Mouse (Mus musculus) neural tube, embryonic 11.5 days (tissue): ENCODE measurements at regions not wholly inside any gene's neighbourhood (a gene's known extent, or its start where the extent isn't known, plus 50 kb on each side); places are given as distances from the start of the nearest gene placed in this dataset.

Experiments used
- ATAC-seq: fragments of 200-750 bp; cut with Nextera tagmentation; 2 replicates; pipeline ENCODE4 v1.8.0; 2017; ENCODE audit warnings: moderate number of reproducible peaks, mild to moderate bottlenecking, moderate TSS enrichment, moderate library complexity; ENCODE audit not compliant: insufficient read depth, low FRiP score, low TSS enrichment
- DNase-seq: peaks from one replicate; pipeline ENCODE4 v3.0.0-alpha.2; 2015; ENCODE audit warnings: low spot score
- H3K27ac ChIP-seq: fragments of 300-500 bp; sonication (generic); 2 replicates; pipeline ENCODE4 v1.5.1; 2014; ENCODE audit warnings: low read depth, mild to moderate bottlenecking, low read length
- H3K27me3 ChIP-seq: fragments of 300-500 bp; sonication (generic); 2 replicates; pipeline ENCODE4 v1.6.1; 2014; ENCODE audit warnings: mild to moderate bottlenecking, low read length, mixed read lengths; ENCODE audit not compliant: control insufficient read depth, insufficient read depth
- H3K36me3 ChIP-seq: fragments of 300-500 bp; sonication (generic); 2 replicates; pipeline ENCODE4 v1.6.1; 2014; ENCODE audit warnings: mild to moderate bottlenecking, low read length, moderate library complexity, mixed read lengths; ENCODE audit not compliant: control insufficient read depth, insufficient read depth
- H3K4me1 ChIP-seq: fragments of 300-500 bp; sonication (generic); 2 replicates; pipeline ENCODE4 v1.6.1; 2014; ENCODE audit warnings: low read length, mixed read lengths; ENCODE audit not compliant: control insufficient read depth, insufficient read depth
- H3K4me2 ChIP-seq: fragments of 300-500 bp; sonication (generic); 2 replicates; pipeline ENCODE4 v1.6.1; 2014; ENCODE audit warnings: low read depth, mild to moderate bottlenecking, moderate library complexity
- H3K4me3 ChIP-seq: fragments of 300-500 bp; sonication (generic); 2 replicates; pipeline ENCODE4 v1.5.1; 2014; ENCODE audit warnings: low read depth, low read length
- H3K9ac ChIP-seq: fragments of 300-500 bp; sonication (generic); 2 replicates; pipeline ENCODE4 v1.6.1; 2014; ENCODE audit warnings: mild to moderate bottlenecking, low read length
- H3K9me3 ChIP-seq: fragments of 300-500 bp; sonication (generic); 2 replicates; pipeline ENCODE4 v1.6.1; 2016; ENCODE audit warnings: low read length; ENCODE audit not compliant: control insufficient read depth
- WGBS: fragments of 180-500 bp; shearing (Covaris S2); extraction: QIAGEN DNeasy Blood & Tissue Kit; methylation state at CpG from one replicate; pipeline ENCODE4 v1.1.7; 2014; 5-methylcytosine and 5-hydroxymethylcytosine counted together

GRCm38 (mm10) chr10:121150668-121151067 lies 116.9 kb downstream of the Wif1 start:
- H3K9ac ChIP-seq: no peak overlapping the region
- no peak for DNase-seq
- no peak overlapping the region for H3K27ac ChIP-seq
- H3K36me3 ChIP-seq: no peaks in the 10 kb centered on the region
- no peaks in the 10 kb centered on the region for H3K4me1 ChIP-seq
- no peaks in the 10 kb centered on the region for H3K9me3 ChIP-seq
- 92% methylated on average over 9 of the region's 9 CpGs for WGBS
- ATAC-seq: no peak
- H3K4me3 ChIP-seq: no peak overlapping the region
- H3K4me2 ChIP-seq: no peak overlapping the region
- H3K27me3 ChIP-seq: no peaks in the 10 kb centered on the region

GRCm38 (mm10) chr10:121153625-121154024 lies 119.9 kb downstream of the Wif1 start:
- H3K27ac ChIP-seq: no peak overlapping the region
- no peak overlapping the region for H3K4me3 ChIP-seq
- no peak for ATAC-seq
- H3K27me3 ChIP-seq: no peaks in the 10 kb centered on the region
- no peak overlapping the region for H3K4me2 ChIP-seq
- no peaks in the 10 kb centered on the region for H3K9me3 ChIP-seq
- no peak for DNase-seq
- no peak overlapping the region for H3K9ac ChIP-seq
- H3K4me1 ChIP-seq: no peaks in the 10 kb centered on the region
- H3K36me3 ChIP-seq: no peaks in the 10 kb centered on the region
- 89% methylated on average over 4 of the region's 4 CpGs for WGBS

GRCm38 (mm10) chr10:121160499-121160898 lies 126.7 kb downstream of the Wif1 start:
- Histone ChIP-seq H3K4me2 (no peak overlapping the region), H3K4me1 (no peaks in the 10 kb centered on the region), H3K9me3 (no peaks in the 10 kb centered on the region), H3K36me3 (no peaks in the 10 kb centered on the region), H3K27ac (no peak overlapping the region), H3K9ac (no peak overlapping the region), H3K27me3 (no peaks in the 10 kb centered on the region), H3K4me3 (no peak overlapping the region)
- ATAC-seq (no peak), DNase-seq (no peak)
- 80% methylated on average over 7 of the region's 7 CpGs for WGBS

GRCm38 (mm10) chr10:121161201-121161600 lies 127.4 kb downstream of the Wif1 start:
- H3K4me3 ChIP-seq: no peak overlapping the region
- 93% methylated on average over 11 of the region's 11 CpGs for WGBS
- no peaks in the 10 kb centered on the region for H3K9me3 ChIP-seq
- no peak for DNase-seq
- no peak overlapping the region for H3K27ac ChIP-seq
- H3K9ac ChIP-seq: no peak overlapping the region
- no peaks in the 10 kb centered on the region for H3K4me1 ChIP-seq
- no peak for ATAC-seq
- H3K36me3 ChIP-seq: no peaks in the 10 kb centered on the region
- H3K4me2 ChIP-seq: no peak overlapping the region
- H3K27me3 ChIP-seq: no peaks in the 10 kb centered on the region

- no peaks in the 10 kb centered on the region for H3K27me3 ChIP-seq
- H3K9me3 ChIP-seq: no peaks in the 10 kb centered on the region
- H3K4me2 ChIP-seq: no peak overlapping the region
- DNase-seq (no peak), ATAC-seq (no peak)
- no peak overlapping the region for H3K4me3 ChIP-seq
- 91% methylated on average over 9 of the region's 9 CpGs for WGBS
- no peak overlapping the region for H3K27ac ChIP-seq
- no peak overlapping the region for H3K9ac ChIP-seq
- H3K36me3 ChIP-seq: no peaks in the 10 kb centered on the region
- no peaks in the 10 kb centered on the region for H3K4me1 ChIP-seq
Observed at GRCm38 (mm10) chr10:121174022-121174421, 140.3 kb downstream of the Wif1 start.

GRCm38 (mm10) chr10:121189139-121189538 lies 155.4 kb downstream of the Wif1 start:
- no peak overlapping the region for H3K4me3 ChIP-seq
- H3K27ac ChIP-seq: no peak overlapping the region
- H3K9me3 ChIP-seq: no peaks in the 10 kb centered on the region; the same call in 1 of the 2 replicates
- DNase-seq: no peak
- H3K27me3 ChIP-seq: no peaks in the 10 kb centered on the region
- no peaks in the 10 kb centered on the region for H3K4me1 ChIP-seq
- no peak for ATAC-seq
- no peaks in the 10 kb centered on the region for H3K36me3 ChIP-seq
- no peak overlapping the region for H3K4me2 ChIP-seq
- no peak overlapping the region for H3K9ac ChIP-seq
- 93% methylated on average over 7 of the region's 7 CpGs for WGBS

- Histone ChIP-seq H3K4me2 (no peak overlapping the region), H3K9ac (no peak overlapping the region), H3K27ac (no peak overlapping the region), H3K36me3 (no peaks in the 10 kb centered on the region), H3K4me1 (no peaks in the 10 kb centered on the region), H3K9me3 (no peaks in the 10 kb centered on the region), H3K4me3 (no peak overlapping the region), H3K27me3 (0 out of 2 replicates have a peak, but pooled peaks cover 2% of the 10 kb centered on the region)
- DNase-seq (no peak), ATAC-seq (no peak)
- 80% methylated on average over 2 of the region's 2 CpGs for WGBS
Observed at GRCm38 (mm10) chr10:121199236-121199635, 151.8 kb downstream of the Tbc1d30 start.

GRCm38 (mm10) chr10:121202531-121202930 lies 148.5 kb downstream of the Tbc1d30 start:
- no peak overlapping the region for H3K4me2 ChIP-seq
- no peaks in the 10 kb centered on the region for H3K9me3 ChIP-seq
- ATAC-seq (no peak), DNase-seq (no peak)
- 90% methylated on average over 7 of the region's 7 CpGs for WGBS
- H3K27ac ChIP-seq: no peak overlapping the region
- no peak overlapping the region for H3K4me3 ChIP-seq
- 0 out of 2 replicates have a peak, but pooled peaks cover 2% of the 10 kb centered on the region for H3K27me3 ChIP-seq
- peaks cover 9% of the 10 kb centered on the region; the same call in 1 of the 2 replicates for H3K4me1 ChIP-seq
- H3K9ac ChIP-seq: no peak overlapping the region
- no peaks in the 10 kb centered on the region for H3K36me3 ChIP-seq

- H3K9ac ChIP-seq: no peak overlapping the region
- no peak overlapping the region for H3K4me2 ChIP-seq
- no peak overlapping the region for H3K4me3 ChIP-seq
- H3K27me3 ChIP-seq: 0 out of 2 replicates have a peak, but pooled peaks cover 2% of the 10 kb centered on the region
- no peak for DNase-seq
- H3K4me1 ChIP-seq: peaks cover 9% of the 10 kb centered on the region; the same call in 1 of the 2 replicates
- H3K27ac ChIP-seq: no peak overlapping the region
- H3K9me3 ChIP-seq: no peaks in the 10 kb centered on the region
- no peaks in the 10 kb centered on the region for H3K36me3 ChIP-seq
- ATAC-seq: no peak
- WGBS: 80% methylated on average over 11 of the region's 11 CpGs
Observed at GRCm38 (mm10) chr10:121205551-121205950, 145.5 kb downstream of the Tbc1d30 start.
